Mouse (Mus musculus): ENCODE results near the gene Csf2rb2. TPM values are rescaled to one million over a fixed set of nuclear protein-coding genes. Genes with fewer than 3 reads are reported as not detected.
"Not testable (repeated sequence)": the region's sequence is repeated elsewhere in the genome, so short reads cannot be mapped to it uniquely, and the experiment has no call there.

Csf2rb2 gene
- polyA plus RNA-seq, 1 experiment from 2014 or later, result 0.32 TPM

DNA sequence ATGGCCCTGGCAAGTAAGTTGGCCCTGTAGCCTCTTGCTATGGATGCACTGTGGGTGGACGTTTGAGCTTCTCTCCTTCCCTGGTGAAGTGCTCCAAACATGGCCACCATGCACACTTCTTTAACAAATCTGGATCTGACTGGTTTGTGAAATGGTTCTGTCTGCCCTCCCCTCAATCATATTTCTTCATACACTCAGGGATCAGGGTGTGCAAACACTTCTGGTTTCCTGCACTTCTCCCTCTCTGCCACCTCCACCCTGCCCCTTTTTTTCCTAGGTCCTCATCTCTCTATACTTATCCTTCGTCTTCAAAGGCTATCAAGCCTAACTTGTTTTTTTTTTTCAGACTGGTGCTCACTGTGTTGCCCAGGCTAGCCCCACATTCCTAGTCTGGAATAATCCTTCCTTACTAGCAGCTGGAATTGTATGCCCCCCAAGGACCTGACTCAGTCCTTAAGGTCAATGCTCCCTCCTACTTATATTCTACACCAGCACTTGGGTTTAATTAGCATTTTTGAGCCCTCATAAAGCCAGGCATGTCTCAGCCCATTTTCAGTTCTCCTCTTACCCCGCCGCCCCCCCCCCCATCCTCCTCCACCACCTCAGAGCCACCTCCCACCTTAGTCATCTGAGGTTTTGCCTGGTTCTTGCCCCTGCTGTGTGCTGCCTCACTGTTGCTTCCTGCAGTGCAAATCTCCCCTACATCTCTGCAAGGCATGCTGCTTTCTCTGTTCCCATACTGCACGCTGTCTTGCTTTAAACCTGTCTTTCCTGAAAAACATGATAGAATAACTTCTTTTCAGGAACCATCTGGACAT, 26.2 kb upstream of the Csf2rb2 start:
- no peaks in the 10 kb centered on the region for H3K27me3 ChIP-seq (replicated peaks; ENCODE audit: control insufficient read depth, insufficient read depth, low read length)
- no peak overlapping the region for H3K4me3 ChIP-seq (ENCODE audit: low read length)
- WGBS, result 68% methylated on average over 5 of the region's 5 CpGs
- no peak for ATAC-seq
- H3K27ac ChIP-seq (ENCODE audit: low read length), result no peak overlapping the region
- no peak overlapping the region for H3K4me2 ChIP-seq (ENCODE audit: low read depth, low read length)
- H3K9me3 ChIP-seq (ENCODE audit: control insufficient read depth, low read length), result no peaks in the 10 kb centered on the region
- no peaks in the 10 kb centered on the region for H3K4me1 ChIP-seq (ENCODE audit: control insufficient read depth, insufficient read depth, low read length)
- no peaks in the 10 kb centered on the region for H3K36me3 ChIP-seq (ENCODE audit: control insufficient read depth, insufficient read depth, low read length)
- no peak overlapping the region for H3K9ac ChIP-seq (ENCODE audit: low read depth, low read length)

DNA sequence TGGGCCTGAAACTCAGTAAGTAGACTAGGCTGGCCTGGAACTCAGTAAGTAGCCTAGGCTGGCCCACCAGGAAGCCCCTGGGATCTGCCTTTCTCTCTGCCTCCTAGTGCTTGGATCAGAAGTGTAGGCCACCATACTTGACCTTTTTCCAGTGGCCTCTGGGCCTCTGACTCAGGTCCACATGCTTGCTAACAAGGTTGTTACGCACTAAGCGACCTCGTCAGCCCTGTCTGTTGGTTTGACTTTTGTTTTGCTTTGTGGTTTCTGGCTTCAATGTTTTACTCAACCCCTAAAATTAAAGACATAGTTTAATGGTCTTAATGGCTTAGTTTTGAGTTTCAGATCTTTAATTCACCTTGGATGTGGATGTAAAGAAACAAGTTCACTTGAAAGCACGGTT, 25.2 kb upstream of the Csf2rb2 start:
- ATAC-seq, result no peak
- 82% methylated on average over 4 of the region's 4 CpGs for WGBS
- Histone ChIP-seq H3K4me1 (ENCODE audit: control insufficient read depth, insufficient read depth, low read length) (no peaks in the 10 kb centered on the region), H3K4me3 (ENCODE audit: low read length) (no peak overlapping the region), H3K4me2 (ENCODE audit: low read depth, low read length) (no peak overlapping the region), H3K27ac (ENCODE audit: low read length) (no peak overlapping the region), H3K27me3 (replicated peaks; ENCODE audit: control insufficient read depth, insufficient read depth, low read length) (no peaks in the 10 kb centered on the region), H3K36me3 (ENCODE audit: control insufficient read depth, insufficient read depth, low read length) (no peaks in the 10 kb centered on the region), H3K9ac (ENCODE audit: low read depth, low read length) (no peak overlapping the region), H3K9me3 (ENCODE audit: control insufficient read depth, low read length) (no peaks in the 10 kb centered on the region)

- not testable (repeated sequence) for H3K27me3 ChIP-seq (replicated peaks; ENCODE audit: control insufficient read depth, insufficient read depth, low read length); H3K9ac ChIP-seq (ENCODE audit: low read depth, low read length); H3K9me3 ChIP-seq (ENCODE audit: control insufficient read depth, low read length); H3K36me3 ChIP-seq (ENCODE audit: control insufficient read depth, insufficient read depth, low read length); ATAC-seq; H3K27ac ChIP-seq (ENCODE audit: low read length); H3K4me1 ChIP-seq (ENCODE audit: control insufficient read depth, insufficient read depth, low read length); H3K4me2 ChIP-seq (ENCODE audit: low read depth, low read length); H3K4me3 ChIP-seq (ENCODE audit: low read length)
- WGBS, result 73% methylated on average over 6 of the region's 6 CpGs
Measured at GRCm38 (mm10) chr15:78329972-78330371, 24.5 kb upstream of the Csf2rb2 start.

DNA sequence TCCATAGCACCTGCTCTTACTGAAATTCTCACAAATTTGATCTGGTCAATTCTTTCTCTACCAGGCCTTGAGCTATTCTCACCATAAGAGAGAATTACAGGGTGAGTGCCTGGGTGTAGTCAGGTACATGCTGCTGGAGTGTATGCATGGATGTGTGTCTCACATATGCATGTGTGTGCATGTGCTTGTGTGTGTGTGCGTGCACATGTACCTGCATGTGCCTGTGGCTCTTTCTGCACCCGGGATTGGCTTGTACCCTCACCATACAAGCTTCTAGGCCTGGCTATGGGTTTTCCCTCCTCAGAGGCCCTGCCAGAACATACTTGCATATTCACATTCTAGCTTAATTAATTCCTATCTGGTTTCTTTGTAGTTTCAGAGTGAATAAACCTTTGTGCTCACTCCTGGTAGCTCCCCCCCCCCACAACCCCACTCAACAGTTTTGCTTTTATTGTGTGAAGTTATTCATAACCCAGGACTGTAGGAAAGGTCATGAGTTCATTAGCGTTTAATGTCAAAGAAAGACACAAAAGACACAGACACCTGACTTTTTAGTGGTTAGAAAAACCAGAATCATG, 23.1 kb upstream of the Csf2rb2 start:
- Histone ChIP-seq H3K4me3 (ENCODE audit: low read length) (no peak overlapping the region), H3K9me3 (ENCODE audit: control insufficient read depth, low read length) (no peaks in the 10 kb centered on the region), H3K4me1 (ENCODE audit: control insufficient read depth, insufficient read depth, low read length) (no peaks in the 10 kb centered on the region), H3K4me2 (ENCODE audit: low read depth, low read length) (no peak overlapping the region), H3K27ac (ENCODE audit: low read length) (no peak overlapping the region), H3K9ac (ENCODE audit: low read depth, low read length) (no peak overlapping the region), H3K36me3 (ENCODE audit: control insufficient read depth, insufficient read depth, low read length) (no peaks in the 10 kb centered on the region), H3K27me3 (replicated peaks; ENCODE audit: control insufficient read depth, insufficient read depth, low read length) (no peaks in the 10 kb centered on the region)
- no peak for ATAC-seq
- WGBS, result 84% methylated on average over 3 of the region's 3 CpGs

DNA sequence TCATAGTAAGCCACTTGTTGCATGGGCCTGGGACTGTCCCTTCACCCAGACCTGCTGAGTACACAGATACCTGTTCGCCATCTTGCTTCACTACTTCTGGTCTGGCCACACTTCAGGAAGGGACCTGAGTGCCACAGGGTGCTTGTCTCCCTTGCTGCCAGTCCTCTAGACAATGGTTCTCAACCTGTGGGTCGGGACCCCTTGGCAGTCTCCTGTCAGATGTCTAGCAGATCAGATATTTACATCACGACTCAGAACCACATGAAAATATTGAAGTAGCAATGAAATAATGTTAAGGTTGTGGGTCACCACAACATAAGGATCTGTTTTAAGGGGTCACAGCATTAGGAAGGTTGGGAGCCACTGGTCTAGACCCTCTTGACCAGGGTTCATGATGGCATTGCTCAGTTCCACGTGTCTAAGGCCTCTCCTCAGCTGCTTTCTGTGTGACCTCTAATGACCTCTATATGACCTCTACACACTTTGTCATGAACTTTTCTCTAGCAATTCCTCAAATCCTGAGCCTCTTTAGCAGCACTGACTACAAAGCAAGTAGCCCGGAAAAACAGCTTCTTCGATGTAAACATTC, 22.3 kb upstream of the Csf2rb2 start:
- not testable (repeated sequence) for H3K4me3 ChIP-seq (ENCODE audit: low read length); H3K4me2 ChIP-seq (ENCODE audit: low read depth, low read length); H3K4me1 ChIP-seq (ENCODE audit: control insufficient read depth, insufficient read depth, low read length); H3K36me3 ChIP-seq (ENCODE audit: control insufficient read depth, insufficient read depth, low read length); H3K27ac ChIP-seq (ENCODE audit: low read length); H3K27me3 ChIP-seq (replicated peaks; ENCODE audit: control insufficient read depth, insufficient read depth, low read length); H3K9me3 ChIP-seq (ENCODE audit: control insufficient read depth, low read length); ATAC-seq; H3K9ac ChIP-seq (ENCODE audit: low read depth, low read length)
- WGBS, result 79% methylated on average over 6 of the region's 6 CpGs

GRCm38 (mm10) chr15:78326747-78327146, 21.2 kb upstream of the Csf2rb2 start:
- H3K9ac ChIP-seq (ENCODE audit: low read depth, low read length), result no peak overlapping the region
- no peaks in the 10 kb centered on the region for H3K27me3 ChIP-seq (replicated peaks; ENCODE audit: control insufficient read depth, insufficient read depth, low read length)
- no peak for ATAC-seq
- no peaks in the 10 kb centered on the region for H3K4me1 ChIP-seq (ENCODE audit: control insufficient read depth, insufficient read depth, low read length)
- H3K4me3 ChIP-seq (ENCODE audit: low read length), result no peak overlapping the region
- no peak overlapping the region for H3K27ac ChIP-seq (ENCODE audit: low read length)
- no peak overlapping the region for H3K4me2 ChIP-seq (ENCODE audit: low read depth, low read length)
- H3K9me3 ChIP-seq (ENCODE audit: control insufficient read depth, low read length), result no peaks in the 10 kb centered on the region
- WGBS, result 84% methylated on average over 10 of the region's 10 CpGs
- no peaks in the 10 kb centered on the region for H3K36me3 ChIP-seq (ENCODE audit: control insufficient read depth, insufficient read depth, low read length)

DNA sequence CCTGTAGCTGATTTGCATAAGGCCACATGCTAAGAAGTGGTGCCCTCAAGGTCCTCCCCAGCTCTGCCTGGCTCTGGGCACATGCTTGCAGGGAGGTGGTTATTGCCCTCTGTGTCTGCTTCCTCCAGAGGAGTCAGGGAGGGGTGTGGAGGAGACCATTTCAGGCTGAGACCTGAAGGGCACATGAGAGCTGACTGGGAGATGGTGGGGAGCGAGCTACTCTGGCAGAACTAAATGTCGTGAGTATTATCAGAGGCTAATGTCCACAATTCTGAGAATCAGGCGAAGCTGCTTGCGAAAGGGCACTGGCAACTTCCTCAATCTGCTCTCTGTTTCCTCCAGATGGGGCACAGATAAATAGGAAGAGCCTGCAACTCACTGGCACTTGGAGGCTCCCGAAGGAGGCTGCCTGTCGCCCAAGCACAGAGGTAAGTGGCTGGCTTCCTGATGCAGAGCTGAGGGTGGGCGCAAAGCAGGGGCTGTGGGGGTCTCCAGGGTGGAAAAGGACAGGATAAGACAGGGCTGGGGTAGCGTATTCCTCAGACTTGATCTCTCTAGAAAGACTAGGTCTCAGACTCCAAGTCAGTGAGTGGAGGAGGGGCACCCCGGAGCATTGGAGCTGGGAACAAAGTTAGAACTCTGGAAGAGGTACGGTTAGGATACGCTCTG, 20.3 kb upstream of the Csf2rb2 start, which contains the start of gene Csf2rb:
Csf2rb (plus strand) TSS at position 82 of the 669 bp plus-strand sequence.
- Histone ChIP-seq H3K4me3 (ENCODE audit: low read length) (no peak within 1 kb of the TSS), H3K27ac (ENCODE audit: low read length) (no peak within 1 kb of the TSS), H3K27me3 (replicated peaks; ENCODE audit: control insufficient read depth, insufficient read depth, low read length) (no peaks in the 10 kb centered on the region), H3K9ac (ENCODE audit: low read depth, low read length) (no peak within 1 kb of the TSS), H3K4me2 (ENCODE audit: low read depth, low read length) (no peak within 1 kb of the TSS), H3K36me3 (ENCODE audit: control insufficient read depth, insufficient read depth, low read length) (no peaks in the 10 kb centered on the region), H3K9me3 (ENCODE audit: control insufficient read depth, low read length) (no peaks in the 10 kb centered on the region), H3K4me1 (ENCODE audit: control insufficient read depth, insufficient read depth, low read length) (no peaks in the 10 kb centered on the region)
- WGBS, result 66% methylated on average over 11 of the region's 11 CpGs
- ATAC-seq, result no peak

DNA sequence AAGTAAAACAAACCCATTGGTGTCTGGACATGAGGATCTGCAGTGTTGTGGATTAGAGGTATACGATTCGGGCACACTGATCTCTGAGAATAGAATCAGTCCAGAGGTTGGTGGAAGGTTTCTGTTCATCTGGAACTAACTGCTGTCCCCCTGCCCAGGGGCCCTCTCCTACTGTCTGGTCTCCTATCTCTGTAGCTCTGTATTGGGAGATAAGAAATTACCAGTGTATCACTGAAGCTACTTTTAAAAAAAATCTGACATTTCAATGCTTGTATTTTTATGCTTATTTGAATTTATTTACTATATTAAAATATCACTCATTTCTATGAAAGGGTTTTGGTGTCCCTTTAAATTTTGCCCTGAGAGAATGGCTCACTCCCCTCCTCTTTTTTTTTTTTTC, 18.8 kb upstream of the Csf2rb2 start:
- H3K9ac ChIP-seq (ENCODE audit: low read depth, low read length), result no peak overlapping the region
- no peaks in the 10 kb centered on the region for H3K9me3 ChIP-seq (ENCODE audit: control insufficient read depth, low read length)
- H3K4me2 ChIP-seq (ENCODE audit: low read depth, low read length), result no peak overlapping the region
- no peaks in the 10 kb centered on the region for H3K4me1 ChIP-seq (ENCODE audit: control insufficient read depth, insufficient read depth, low read length)
- H3K27me3 ChIP-seq (replicated peaks; ENCODE audit: control insufficient read depth, insufficient read depth, low read length), result no peaks in the 10 kb centered on the region
- no peaks in the 10 kb centered on the region for H3K36me3 ChIP-seq (ENCODE audit: control insufficient read depth, insufficient read depth, low read length)
- 93% methylated on average over 2 of the region's 2 CpGs for WGBS
- H3K27ac ChIP-seq (ENCODE audit: low read length), result no peak overlapping the region
- no peak for ATAC-seq
- H3K4me3 ChIP-seq (ENCODE audit: low read length), result no peak overlapping the region

GRCm38 (mm10) chr15:78323366-78323765, 17.8 kb upstream of the Csf2rb2 start:
- no peaks in the 10 kb centered on the region for H3K27me3 ChIP-seq (replicated peaks; ENCODE audit: control insufficient read depth, insufficient read depth, low read length)
- WGBS, result 78% methylated on average over 1 of the region's 1 CpGs
- H3K9me3 ChIP-seq (ENCODE audit: control insufficient read depth, low read length), result no peaks in the 10 kb centered on the region
- no peak overlapping the region for H3K4me3 ChIP-seq (ENCODE audit: low read length)
- no peaks in the 10 kb centered on the region for H3K4me1 ChIP-seq (ENCODE audit: control insufficient read depth, insufficient read depth, low read length)
- no peaks in the 10 kb centered on the region for H3K36me3 ChIP-seq (ENCODE audit: control insufficient read depth, insufficient read depth, low read length)
- ATAC-seq, result no peak
- no peak overlapping the region for H3K4me2 ChIP-seq (ENCODE audit: low read depth, low read length)
- H3K27ac ChIP-seq (ENCODE audit: low read length), result no peak overlapping the region
- H3K9ac ChIP-seq (ENCODE audit: low read depth, low read length), result no peak overlapping the region

Data from intestine, embryonic 16.5 days (tissue).